Mouse (Mus musculus) testis, adult 2 months (tissue): ENCODE measurements at regions not wholly inside any gene's neighbourhood (a gene's known extent, or its start where the extent isn't known, plus 50 kb on each side); places are given as distances from the start of the nearest gene placed in this dataset.

Experiments
- CTCF ChIP-seq: fragments of 200-500 bp; IDR thresholded peaks from 2 replicates; pipeline ENCODE4 v1.5.1; 2012; ENCODE audit warnings: low read depth, mild to moderate bottlenecking, inconsistent platforms, low read length, moderate library complexity; ENCODE audit not compliant: control insufficient read depth, insufficient read depth, insufficient replicate concordance
- POLR2A ChIP-seq: fragments of 200-500 bp; IDR thresholded peaks from 2 replicates; pipeline ENCODE4 v1.6.1; 2012; ENCODE audit warnings: low read depth, mild to moderate bottlenecking, inconsistent platforms, low read length, moderate library complexity; ENCODE audit not compliant: control insufficient read depth

DNA sequence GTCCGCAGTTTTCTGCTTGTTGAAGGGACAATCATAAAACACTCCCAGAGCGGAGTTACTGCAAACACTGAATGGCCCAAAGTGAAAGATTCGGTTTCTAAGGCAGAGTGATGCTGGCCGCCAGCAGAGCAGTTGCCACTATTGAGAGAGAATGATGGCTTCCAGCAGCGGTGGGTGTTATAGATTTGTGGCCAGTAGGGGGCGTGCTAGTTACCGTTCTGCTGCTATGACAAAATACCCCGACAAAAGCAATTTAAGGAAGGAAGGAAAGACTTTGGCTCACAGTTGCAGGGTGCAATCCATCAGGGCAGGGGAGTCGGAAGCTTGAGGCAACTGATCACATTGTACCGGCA, 114.8 kb upstream of the Ccnd2 start:
- TF ChIP-seq POLR2A, result no peak
- peak; percentile 31; the same call in 1 of the 2 replicates for TF ChIP-seq CTCF
